Mouse (Mus musculus) liver, embryonic 11.5 days (tissue): ENCODE data around the gene Polk. TPM values are rescaled to one million over a fixed set of nuclear protein-coding genes. Genes with fewer than 3 reads are reported as not detected.

ENCODE experiments used
- ATAC-seq: fragments of 200-750 bp; cut with Nextera tagmentation; replicated peaks from 2 replicates; pipeline ENCODE4 v1.8.0; 2017; ENCODE audit warnings: moderate number of reproducible peaks, mild to moderate bottlenecking, moderate TSS enrichment, moderate library complexity; ENCODE audit not compliant: low FRiP score
- DNase-seq: peaks from one replicate; pipeline ENCODE4 v3.0.0-alpha.2; 2017; ENCODE audit warnings: low spot score
- H3K27ac ChIP-seq: fragments of 300-500 bp; sonication (generic); 2 replicates; pipeline ENCODE4 v1.5.1; 2014; ENCODE audit warnings: mild to moderate bottlenecking, low read depth, low read length, control low read depth
- H3K27me3 ChIP-seq: fragments of 300-500 bp; sonication (generic); replicated peaks from 2 replicates; pipeline ENCODE4 v1.6.1; 2014; ENCODE audit warnings: low read length, mixed read lengths; ENCODE audit not compliant: control insufficient read depth, insufficient read depth
- H3K36me3 ChIP-seq: fragments of 300-500 bp; sonication (generic); 2 replicates; pipeline ENCODE4 v1.6.1; 2014; ENCODE audit warnings: mild to moderate bottlenecking, low read length, moderate library complexity, mixed read lengths; ENCODE audit not compliant: control insufficient read depth, insufficient read depth
- H3K4me1 ChIP-seq: fragments of 300-500 bp; sonication (generic); replicated peaks from 2 replicates; pipeline ENCODE4 v1.6.1; 2014; ENCODE audit warnings: low read length, mixed read lengths; ENCODE audit not compliant: control insufficient read depth, insufficient read depth
- H3K4me2 ChIP-seq: fragments of 300-500 bp; sonication (generic); 2 replicates; pipeline ENCODE4 v1.6.1; 2014; ENCODE audit warnings: mild to moderate bottlenecking, control low read depth, moderate library complexity
- H3K4me3 ChIP-seq: fragments of 300-500 bp; sonication (generic); 2 replicates; pipeline ENCODE4 v1.5.1; 2014; ENCODE audit warnings: low read depth, low read length, control low read depth
- H3K9ac ChIP-seq: fragments of 300-500 bp; sonication (generic); 2 replicates; pipeline ENCODE4 v1.6.1; 2014; ENCODE audit warnings: low read depth, low read length, control low read depth
- H3K9me3 ChIP-seq: fragments of 300-500 bp; sonication (generic); 2 replicates; pipeline ENCODE4 v1.6.1; 2016; ENCODE audit warnings: low read length, inconsistent platforms, mixed read lengths; ENCODE audit not compliant: control insufficient read depth
- WGBS: fragments of 180-500 bp; shearing (Covaris S2); extraction: QIAGEN DNeasy Blood & Tissue Kit; methylation state at CpG from one replicate; pipeline ENCODE4 v1.1.7; 2014; 5-methylcytosine and 5-hydroxymethylcytosine counted together
- polyA plus RNA-seq: library from polyadenylated mRNA; unstranded; fragments of >200 nt; fragmentation: Nextera tagmentation; extraction: Ambion mirVana; gene quantifications from 2 replicates; pipeline ENCODE4 v1.2.1, GENCODE M21; 2014

Polk gene
- polyA plus RNA-seq, 1 experiment from 2014 or later: 8.2 TPM

GRCm38 (mm10) chr13:96451386-96452140 lies 90.8 kb downstream of the Polk start:
- no peaks in the 10 kb centered on the region for H3K27me3 ChIP-seq
- 87% methylated on average over 11 of the region's 11 CpGs for WGBS
- H3K4me2 ChIP-seq: no peak overlapping the region
- no peak overlapping the region for H3K27ac ChIP-seq
- DNase-seq (no peak), ATAC-seq (no peak)
- no peak overlapping the region for H3K9ac ChIP-seq
- H3K4me3 ChIP-seq: no peak overlapping the region
- no peaks in the 10 kb centered on the region for H3K9me3 ChIP-seq
- H3K36me3 ChIP-seq: no peaks in the 10 kb centered on the region
- H3K4me1 ChIP-seq: no peaks in the 10 kb centered on the region

DNA sequence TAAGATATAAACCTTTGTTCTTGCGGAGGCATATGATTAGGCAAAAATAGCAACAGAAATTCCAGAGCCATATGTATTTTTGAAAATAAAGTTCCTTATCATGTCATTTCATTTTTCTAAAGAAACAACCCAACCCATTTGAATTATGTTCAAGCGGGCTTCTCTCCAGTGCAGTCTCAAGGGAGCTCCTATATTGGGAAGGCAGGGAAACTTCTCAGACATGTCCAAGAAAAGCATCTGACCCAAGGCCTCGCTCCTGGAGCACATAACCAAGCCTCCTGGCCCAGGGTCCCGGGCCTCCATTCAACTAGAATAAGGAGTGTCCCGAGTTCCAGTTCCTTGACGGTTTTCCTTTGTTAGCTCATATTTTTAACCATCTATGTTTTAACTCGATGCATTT lies 91.5 kb downstream of the Polk start:
- Histone ChIP-seq H3K4me2 (no peak overlapping the region), H3K27me3 (no peaks in the 10 kb centered on the region), H3K4me3 (no peak overlapping the region), H3K27ac (no peak overlapping the region), H3K9me3 (no peaks in the 10 kb centered on the region), H3K4me1 (no peaks in the 10 kb centered on the region), H3K36me3 (no peaks in the 10 kb centered on the region), H3K9ac (no peak overlapping the region)
- ATAC-seq (no peak), DNase-seq (no peak)
- WGBS: 87% methylated on average over 7 of the region's 7 CpGs

DNA sequence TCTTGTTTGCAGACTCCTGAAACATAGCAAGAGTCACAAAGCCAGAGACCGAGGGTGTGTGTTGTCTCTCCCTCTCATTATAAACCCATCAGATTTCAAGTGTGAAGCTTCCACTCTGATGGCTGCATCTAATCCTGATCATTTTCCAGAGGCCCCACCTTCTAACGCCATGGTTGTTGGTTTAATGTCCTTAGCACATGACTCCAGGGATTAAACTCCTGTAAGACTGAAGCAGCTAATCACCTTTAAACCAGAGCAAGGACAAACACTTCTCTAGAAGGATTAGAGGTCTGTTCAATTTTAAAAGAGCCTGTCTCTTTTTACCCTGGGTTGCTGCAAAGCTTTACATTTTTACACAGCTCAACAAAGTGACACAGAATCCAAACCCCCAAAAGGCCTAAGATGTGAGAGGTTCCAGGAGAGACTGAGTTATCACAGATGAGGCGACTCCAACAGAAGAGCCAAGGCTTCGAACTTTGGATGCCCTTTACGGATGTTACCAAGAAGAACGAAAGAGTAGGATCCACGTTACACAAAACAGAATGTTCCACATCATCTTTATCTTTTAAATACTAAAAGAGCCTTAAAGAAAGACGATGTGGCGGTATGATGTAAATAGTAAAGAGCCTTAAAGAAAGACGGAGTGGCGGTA lies 92.0 kb downstream of the Polk start:
- ATAC-seq: no peak
- H3K4me2 ChIP-seq: no peak overlapping the region
- H3K27ac ChIP-seq: no peak overlapping the region
- H3K36me3 ChIP-seq: no peaks in the 10 kb centered on the region
- WGBS: 75% methylated on average over 11 of the region's 11 CpGs
- no peak for DNase-seq
- H3K4me3 ChIP-seq: no peak overlapping the region
- H3K4me1 ChIP-seq: no peaks in the 10 kb centered on the region
- H3K9me3 ChIP-seq: no peaks in the 10 kb centered on the region
- no peak overlapping the region for H3K9ac ChIP-seq
- no peaks in the 10 kb centered on the region for H3K27me3 ChIP-seq

GRCm38 (mm10) chr13:96440436-96440835 lies 101.9 kb downstream of the Polk start:
- ATAC-seq (no peak), DNase-seq (no peak)
- H3K9me3 ChIP-seq: no peaks in the 10 kb centered on the region
- H3K27me3 ChIP-seq: no peaks in the 10 kb centered on the region
- H3K9ac ChIP-seq: no peak overlapping the region
- WGBS: 85% methylated on average over 4 of the region's 4 CpGs
- peaks cover 4% of the 10 kb centered on the region; the same call in 1 of the 2 replicates for H3K4me1 ChIP-seq
- H3K4me2 ChIP-seq: no peak overlapping the region
- H3K4me3 ChIP-seq: no peak overlapping the region
- H3K36me3 ChIP-seq: no peaks in the 10 kb centered on the region
- H3K27ac ChIP-seq: no peak overlapping the region

DNA sequence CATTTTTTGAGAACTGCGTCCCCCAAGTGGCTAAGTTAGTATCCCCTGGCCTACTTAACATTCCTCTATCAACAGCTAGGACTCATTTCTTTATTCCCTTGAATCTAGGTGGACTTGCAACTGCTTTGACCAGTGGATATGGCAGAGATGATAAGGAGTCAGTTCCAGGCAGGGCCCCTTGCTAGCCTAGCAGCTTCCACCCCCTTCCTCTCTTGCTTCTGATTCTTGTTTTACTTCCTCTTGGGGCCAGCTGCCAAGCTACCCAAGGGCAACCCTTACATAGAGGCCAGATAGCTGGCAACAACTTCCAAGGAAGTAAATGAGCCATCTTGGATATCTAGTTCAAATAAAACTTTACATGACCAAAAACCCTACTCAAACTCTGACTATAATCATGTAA lies 105.5 kb downstream of the Polk start:
- no peak overlapping the region for H3K27ac ChIP-seq
- H3K36me3 ChIP-seq: no peaks in the 10 kb centered on the region
- no peak for ATAC-seq
- DNase-seq: no peak
- no peaks in the 10 kb centered on the region for H3K9me3 ChIP-seq
- no peak overlapping the region for H3K4me3 ChIP-seq
- no peaks in the 10 kb centered on the region for H3K27me3 ChIP-seq
- no peak overlapping the region for H3K4me2 ChIP-seq
- peaks cover 20% of the 10 kb centered on the region for H3K4me1 ChIP-seq
- H3K9ac ChIP-seq: no peak overlapping the region
- 83% methylated on average over 1 of the region's 1 CpGs for WGBS

DNA sequence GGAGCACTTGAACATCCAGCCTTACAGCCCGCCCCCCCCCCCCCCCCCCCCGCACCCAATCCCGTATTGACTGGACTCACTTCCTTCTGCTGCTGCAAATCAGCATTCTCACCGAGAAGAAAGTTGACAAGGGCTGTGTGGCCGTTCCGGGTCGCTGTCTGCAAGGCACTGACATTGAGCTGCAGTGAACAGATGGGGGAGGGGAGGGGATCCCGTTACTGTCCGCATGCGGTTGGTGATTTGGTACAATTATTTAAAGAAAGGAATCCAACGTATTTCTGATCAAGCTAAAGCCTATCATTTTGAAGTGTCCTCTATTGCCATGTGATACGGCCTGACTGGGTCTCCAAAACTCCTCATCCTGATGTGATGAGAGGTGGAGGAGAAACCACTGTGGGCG lies 106.6 kb downstream of the Polk start:
- Histone ChIP-seq H3K9me3 (no peaks in the 10 kb centered on the region), H3K4me2 (peak overlapping the region; percentile 24; the same call in 1 of the 2 replicates), H3K27ac (no peak overlapping the region), H3K36me3 (no peaks in the 10 kb centered on the region), H3K27me3 (no peaks in the 10 kb centered on the region), H3K4me3 (no peak overlapping the region), H3K4me1 (peaks cover 20% of the 10 kb centered on the region), H3K9ac (no peak overlapping the region)
- no peak for DNase-seq
- 32% methylated on average over 12 of the region's 13 CpGs for WGBS
- no peak for ATAC-seq

DNA sequence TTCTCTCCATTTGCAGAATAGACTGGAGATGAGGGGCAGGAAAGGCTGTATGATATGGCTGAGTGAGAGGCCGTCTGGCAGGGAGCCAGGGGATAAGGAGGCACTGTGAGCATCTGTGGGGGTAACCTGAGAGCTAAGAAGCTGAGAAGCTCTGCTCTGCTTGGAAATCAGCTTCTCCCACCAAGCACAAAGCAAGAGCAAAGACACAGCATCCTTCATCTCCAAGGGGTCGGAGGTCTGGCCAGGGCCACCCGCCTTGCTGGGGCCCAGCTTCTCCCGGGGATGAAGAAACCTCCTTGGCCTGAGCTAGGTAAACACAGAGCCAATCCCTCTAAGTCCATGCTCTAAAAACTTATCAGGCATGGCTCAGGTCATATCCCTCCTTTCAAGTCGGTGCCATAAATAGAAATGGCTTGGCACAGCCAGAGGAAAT lies 107.5 kb downstream of the Polk start:
- Histone ChIP-seq H3K4me1 (peaks cover 20% of the 10 kb centered on the region), H3K36me3 (no peaks in the 10 kb centered on the region), H3K4me3 (no peak overlapping the region), H3K27ac (no peak overlapping the region; the same call in 1 of the 2 replicates), H3K9ac (no peak overlapping the region), H3K4me2 (no peak overlapping the region), H3K27me3 (no peaks in the 10 kb centered on the region), H3K9me3 (no peaks in the 10 kb centered on the region)
- DNase-seq (no peak), ATAC-seq (no peak)
- WGBS: 57% methylated on average over 5 of the region's 5 CpGs

DNA sequence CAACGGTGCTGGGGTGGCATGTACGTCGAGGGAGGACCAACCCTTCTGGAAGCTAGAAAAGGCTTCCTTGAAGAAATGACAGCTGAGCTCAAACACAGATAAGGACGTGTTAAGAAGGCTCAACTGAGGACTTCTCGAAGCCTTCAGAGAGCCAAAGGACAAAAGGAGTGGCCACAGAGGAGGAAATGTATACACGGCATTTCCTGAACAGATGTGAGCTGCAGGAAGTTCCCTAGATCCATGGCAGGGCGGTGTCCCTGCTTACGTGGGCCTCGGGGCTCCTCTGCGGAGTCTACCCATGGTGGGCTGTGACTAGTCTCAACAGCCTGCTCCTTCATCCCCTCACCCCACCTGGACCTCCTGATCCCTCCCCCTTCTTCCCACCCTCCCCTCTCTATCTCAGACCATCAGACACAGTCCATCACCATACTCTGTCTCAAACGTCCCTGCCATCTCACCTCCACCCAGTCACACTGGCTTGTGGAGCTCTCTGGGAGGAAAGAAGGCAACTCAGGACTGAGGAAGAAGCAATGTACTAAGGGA lies 108.7 kb downstream of the Polk start:
- DNase-seq: no peak
- Histone ChIP-seq H3K27ac (0 out of 2 replicates have a peak overlapping the region, but pooled peaks have one; percentile 25), H3K27me3 (no peaks in the 10 kb centered on the region), H3K4me3 (no peak overlapping the region), H3K36me3 (no peaks in the 10 kb centered on the region), H3K4me2 (no peak overlapping the region), H3K9me3 (no peaks in the 10 kb centered on the region), H3K4me1 (peaks cover 20% of the 10 kb centered on the region), H3K9ac (no peak overlapping the region)
- WGBS: 27% methylated on average over 11 of the region's 11 CpGs
- ATAC-seq: no peak; the same call in 1 of the 2 replicates
